Mouse (Mus musculus) megakaryocyte, adult 5-6 weeks (primary cell): ENCODE results near the gene Adgrb2. TPM values are rescaled to one million over a fixed set of nuclear protein-coding genes. Genes with fewer than 3 reads are reported as not detected.

ENCODE experiments used
- ATAC-seq: 2 replicates; pipeline ENCODE4 v1.8.0; 2016; ENCODE audit warnings: mild to moderate bottlenecking, inconsistent platforms; ENCODE audit not compliant: poor library complexity, severe bottlenecking
- total RNA-seq, 2 experiments: library from RNA; stranded (forward) in 1 of 2; stranded (reverse) in 1 of 2; fragments of 153-499, 151-499 nt in 1 of 2; fragments of 221-1000, 200-1000 nt in 1 of 2; gene quantifications; 2 replicates each; pipeline versions ENCODE4 v1.2.3 to v1.2.4; 2015 to 2017

The Adgrb2 gene
- total RNA-seq, 2 experiments from 2014 or later: 0.04 TPM; not detected in 1

- no peak for ATAC-seq
These were observed 78.5 kb downstream of the Adgrb2 start for GRCm38 (mm10) chr4:130063191-130063590.

DNA sequence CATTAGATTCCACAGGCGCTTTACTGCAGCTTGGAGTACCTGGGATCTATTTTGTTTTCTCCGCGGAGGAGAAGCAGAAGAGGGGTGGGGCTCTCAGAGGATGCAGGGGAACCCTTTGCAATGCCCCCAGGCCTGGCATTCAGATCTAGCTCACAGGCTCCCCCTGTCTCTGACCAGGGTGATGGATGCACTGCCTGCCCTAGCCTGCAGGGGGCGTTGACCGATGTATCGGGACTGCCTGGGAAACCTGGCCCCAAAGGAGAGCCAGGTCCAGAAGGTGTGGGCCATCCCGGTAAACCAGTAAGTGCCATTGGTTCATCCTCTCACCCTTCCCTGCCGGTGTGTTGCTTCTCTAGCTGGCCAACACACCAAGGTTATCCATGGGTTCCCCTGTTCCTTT is 82.1 kb downstream of the Adgrb2 start:
- ATAC-seq: no peak

GRCm38 (mm10) chr4:130070523-130070922 is 85.9 kb downstream of the Adgrb2 start:
- ATAC-seq: no peak

- ATAC-seq: no peak
These were observed 87.1 kb downstream of the Adgrb2 start for GRCm38 (mm10) chr4:130071758-130072157.

Other genes with a start within 250 kb of the Adgrb2 start
- gene Khdrbs1, start 242.6 kb upstream of the Adgrb2 start, total RNA-seq (2015): 83.6 and 94.7 TPM in 2 replicates
- gene Khdrbs1, start 242.6 kb upstream of the Adgrb2 start, total RNA-seq (2017): 69.9 and 89.8 TPM in 2 replicates
- 363 and 365 TPM in 2 replicates for gene Ptp4a2, start 173.7 kb upstream of the Adgrb2 start, total RNA-seq (2015)
- gene Ptp4a2, start 173.7 kb upstream of the Adgrb2 start, total RNA-seq (2017): 430 and 463 TPM in 2 replicates
- 0.18 and 0.36 TPM in 2 replicates for gene Spocd1, start 55.6 kb upstream of the Adgrb2 start, total RNA-seq (2015)
- gene Spocd1, start 55.6 kb upstream of the Adgrb2 start, total RNA-seq (2017): 0.08 and 0.44 TPM in 2 replicates
- not detected in 2 replicates for gene Col16a1, start 63.0 kb downstream of the Adgrb2 start, total RNA-seq (2015)
- gene Col16a1, start 63.0 kb downstream of the Adgrb2 start, total RNA-seq (2017): not detected in 2 replicates
- gene Pef1, start 117.7 kb downstream of the Adgrb2 start, total RNA-seq (2015): 53.1 TPM in 2 replicates
- gene Pef1, start 117.7 kb downstream of the Adgrb2 start, total RNA-seq (2017): 12.3 and 18.0 TPM in 2 replicates
- not detected in 2 replicates for gene Hcrtr1, start 154.5 kb downstream of the Adgrb2 start, total RNA-seq (2015)
- gene Hcrtr1, start 154.5 kb downstream of the Adgrb2 start, total RNA-seq (2017): not detected in 2 replicates
- gene Tinagl1, start 190.3 kb downstream of the Adgrb2 start, total RNA-seq (2015): 11.4 and 12.3 TPM in 2 replicates
- gene Tinagl1, start 190.3 kb downstream of the Adgrb2 start, total RNA-seq (2017): 8.3 and 13.7 TPM in 2 replicates
- gene Gm853, start 237.5 kb downstream of the Adgrb2 start, total RNA-seq (2015): not detected in 2 replicates
- not detected in 2 replicates for gene Gm853, start 237.5 kb downstream of the Adgrb2 start, total RNA-seq (2017)